Mouse (Mus musculus): ENCODE data around the gene Arpc1a. TPM values are rescaled to one million over a fixed set of nuclear protein-coding genes. Genes with fewer than 3 reads are reported as not detected.

Gene Arpc1a
- polyA plus RNA-seq, 1 experiment from 2014 or later: 54.2 TPM

- H3K4me1 ChIP-seq (replicated peaks): peaks cover 46% of the 10 kb centered on the region
- peak within 1 kb of the TSS; percentile 91 for H3K9ac ChIP-seq
- H3K27me3 ChIP-seq: no peaks in the 10 kb centered on the region
- H3K27ac ChIP-seq (replicated peaks): peak within 1 kb of the TSS; percentile 93
- peaks cover 57% of the 10 kb centered on the region for H3K36me3 ChIP-seq (replicated peaks)
- peak within 1 kb of the TSS; percentile 90 for H3K4me3 ChIP-seq (replicated peaks)
- H3K4me2 ChIP-seq: peak within 1 kb of the TSS; percentile 80
- WGBS (ENCODE audit: insufficient replicate concordance): under 1% methylated on average over 84 of the region's 84 CpGs
- ATAC-seq (ENCODE audit: insufficient read depth): peak; percentile 92
- no peaks in the 10 kb centered on the region for H3K9me3 ChIP-seq (replicated peaks)
Observed at GRCm38 (mm10) chr5:145139571-145140519, 56.2 kb downstream of the Arpc1a start, which contains the start of the genes Pdap1 and Bud31. Gene Pdap1, minus strand, starts transcription at chr5:145140238. Gene Bud31, plus strand, starts transcription at chr5:145140362.

- peaks cover 46% of the 10 kb centered on the region for H3K4me1 ChIP-seq (replicated peaks)
- H3K4me2 ChIP-seq: peak overlapping the region; percentile 80
- ATAC-seq (ENCODE audit: insufficient read depth): peak; percentile 31
- H3K27me3 ChIP-seq: no peaks in the 10 kb centered on the region
- peak overlapping the region; percentile 91 for H3K9ac ChIP-seq
- H3K36me3 ChIP-seq (replicated peaks): peaks cover 57% of the 10 kb centered on the region
- H3K4me3 ChIP-seq (replicated peaks): peak overlapping the region; percentile 90
- WGBS (ENCODE audit: insufficient replicate concordance): under 1% methylated on average over 18 of the region's 18 CpGs
- no peaks in the 10 kb centered on the region for H3K9me3 ChIP-seq (replicated peaks)
- H3K27ac ChIP-seq (replicated peaks): peak overlapping the region; percentile 93
Observed at GRCm38 (mm10) chr5:145140611-145141010, 57.0 kb downstream of the Arpc1a start.

GRCm38 (mm10) chr5:145147748-145148147 is 64.1 kb downstream of the Arpc1a start:
- H3K9ac ChIP-seq: no peak overlapping the region
- H3K4me2 ChIP-seq: no peak overlapping the region
- H3K4me3 ChIP-seq (replicated peaks): no peak overlapping the region
- WGBS (ENCODE audit: insufficient replicate concordance): 77% methylated on average over 5 of the region's 5 CpGs
- H3K9me3 ChIP-seq (replicated peaks): no peaks in the 10 kb centered on the region
- H3K27me3 ChIP-seq: no peaks in the 10 kb centered on the region
- peaks cover 38% of the 10 kb centered on the region for H3K4me1 ChIP-seq (replicated peaks)
- H3K36me3 ChIP-seq (replicated peaks): peaks cover 100% of the 10 kb centered on the region
- H3K27ac ChIP-seq (replicated peaks): no peak overlapping the region
- no peak for ATAC-seq (ENCODE audit: insufficient read depth)

GRCm38 (mm10) chr5:145149294-145149693 is 65.7 kb downstream of the Arpc1a start:
- H3K36me3 ChIP-seq (replicated peaks): peaks cover 98% of the 10 kb centered on the region
- peak; percentile 40; the same call in 1 of the 2 replicates for ATAC-seq (ENCODE audit: insufficient read depth)

GRCm38 (mm10) chr5:145152690-145153089 is 69.1 kb downstream of the Arpc1a start:
- H3K4me1 ChIP-seq (replicated peaks): peaks cover 46% of the 10 kb centered on the region
- H3K36me3 ChIP-seq (replicated peaks): peaks cover 92% of the 10 kb centered on the region
- H3K27ac ChIP-seq (replicated peaks): peak overlapping the region; percentile 52
- H3K4me2 ChIP-seq: no peak overlapping the region
- ATAC-seq (ENCODE audit: insufficient read depth): peak; percentile 51
- H3K27me3 ChIP-seq: no peaks in the 10 kb centered on the region
- H3K9ac ChIP-seq: no peak overlapping the region
- 35% methylated on average over 5 of the region's 5 CpGs for WGBS (ENCODE audit: insufficient replicate concordance)
- no peaks in the 10 kb centered on the region for H3K9me3 ChIP-seq (replicated peaks)
- no peak overlapping the region for H3K4me3 ChIP-seq (replicated peaks)

More at GRCm38 (mm10) chr5:145149294-145149693, 65.7 kb downstream of the Arpc1a start:
- no peak overlapping the region for H3K4me3 ChIP-seq (replicated peaks)
- H3K9me3 ChIP-seq (replicated peaks): no peaks in the 10 kb centered on the region
- peak overlapping the region; percentile 45; the same call in 1 of the 2 replicates for H3K27ac ChIP-seq (replicated peaks)
- WGBS (ENCODE audit: insufficient replicate concordance): 34% methylated on average over 6 of the region's 6 CpGs
- no peak overlapping the region for H3K4me2 ChIP-seq
- no peak overlapping the region for H3K9ac ChIP-seq
- H3K4me1 ChIP-seq (replicated peaks): peaks cover 49% of the 10 kb centered on the region
- no peaks in the 10 kb centered on the region for H3K27me3 ChIP-seq

Other genes starting within 250 kb of the Arpc1a start
- gene Smurf1, start 118.0 kb upstream of the Arpc1a start, polyA plus RNA-seq (2015; fragmentation: Nextera tagmentation; extraction: Ambion mirVana): 2.0 and 2.3 TPM in 2 replicates
- gene Gm4871, start 51.1 kb upstream of the Arpc1a start, polyA plus RNA-seq (2015; fragmentation: Nextera tagmentation; extraction: Ambion mirVana): not detected in 2 replicates
- not detected in 2 replicates for gene 1700018F24Rik, start 40.8 kb upstream of the Arpc1a start, polyA plus RNA-seq (2015; fragmentation: Nextera tagmentation; extraction: Ambion mirVana)
- gene Kpna7, start 200 bp downstream of the Arpc1a start, polyA plus RNA-seq (2015; fragmentation: Nextera tagmentation; extraction: Ambion mirVana): 0.10 TPM in 1 of 2 replicates, not detected in the other
- gene Arpc1b, start 30.4 kb downstream of the Arpc1a start, polyA plus RNA-seq (2015; fragmentation: Nextera tagmentation; extraction: Ambion mirVana): 185 and 195 TPM in 2 replicates
- gene Pdap1, start 56.4 kb downstream of the Arpc1a start, polyA plus RNA-seq (2015; fragmentation: Nextera tagmentation; extraction: Ambion mirVana): 28.8 and 36.5 TPM in 2 replicates
- gene Bud31, start 56.5 kb downstream of the Arpc1a start, polyA plus RNA-seq (2015; fragmentation: Nextera tagmentation; extraction: Ambion mirVana): 121 and 128 TPM in 2 replicates
- 7.7 and 8.8 TPM in 2 replicates for gene Ptcd1, start 83.3 kb downstream of the Arpc1a start, polyA plus RNA-seq (2015; fragmentation: Nextera tagmentation; extraction: Ambion mirVana)
- gene Cpsf4, start 83.4 kb downstream of the Arpc1a start, polyA plus RNA-seq (2015; fragmentation: Nextera tagmentation; extraction: Ambion mirVana): 24.4 and 25.1 TPM in 2 replicates
- 406 and 457 TPM in 2 replicates for gene Atp5j2, start 108.2 kb downstream of the Arpc1a start, polyA plus RNA-seq (2015; fragmentation: Nextera tagmentation; extraction: Ambion mirVana)
- 8.7 and 8.8 TPM in 2 replicates for gene Zkscan14, start 118.0 kb downstream of the Arpc1a start, polyA plus RNA-seq (2015; fragmentation: Nextera tagmentation; extraction: Ambion mirVana)
- 3.6 and 3.7 TPM in 2 replicates for gene Zkscan5, start 120.7 kb downstream of the Arpc1a start, polyA plus RNA-seq (2015; fragmentation: Nextera tagmentation; extraction: Ambion mirVana)
- gene Zfp655, start 147.9 kb downstream of the Arpc1a start, polyA plus RNA-seq (2015; fragmentation: Nextera tagmentation; extraction: Ambion mirVana): 17.8 and 18.0 TPM in 2 replicates
- gene Zscan25, start 196.7 kb downstream of the Arpc1a start, polyA plus RNA-seq (2015; fragmentation: Nextera tagmentation; extraction: Ambion mirVana): 0.13 and 0.14 TPM in 2 replicates

Data from liver, embryonic 15.5 days (tissue).